8 mouse cellular contexts compared by ENCODE assay signal in the genomic region with DNA sequence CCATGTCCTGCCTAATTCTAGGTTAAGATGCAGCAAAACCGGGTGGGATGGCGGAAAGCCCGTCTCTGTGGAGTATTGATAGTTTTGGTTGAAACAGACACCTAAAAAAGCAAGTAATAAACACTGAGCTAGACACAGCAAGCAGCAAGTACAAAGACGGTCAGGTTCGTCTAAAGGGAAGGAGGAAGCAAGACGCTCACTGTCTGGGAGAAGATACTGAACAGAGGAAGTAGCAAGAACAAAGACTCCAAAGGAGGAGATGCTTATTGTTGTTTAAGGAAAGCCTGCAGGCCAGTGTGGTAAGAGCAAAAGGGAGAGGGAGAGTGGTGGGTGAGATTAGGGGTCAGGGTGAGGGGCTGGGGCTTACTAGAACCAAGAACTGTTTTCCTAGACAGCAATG. TPM values are rescaled to one million over a fixed set of nuclear protein-coding genes. Genes with fewer than 3 reads are reported as not detected.
A peak's percentile ranks its signal among the peaks of the same experiment; 100 is the strongest.
DNase-seq lines count a peak whose midpoint lies in the region; ATAC-seq and TF ChIP-seq lines count a peak whose summit lies in the region.

No protein-coding gene starts in this region.

- H3K9me3 ChIP-seq in heart, embryonic 11.5 days (replicated peaks; ENCODE audit: control insufficient read depth, low read length) = no peaks in the 10 kb centered on the region
- H3K9me3 ChIP-seq in MEL (replicated peaks; ENCODE audit: insufficient read depth, low read length) = no peaks in the 10 kb centered on the region
- no peaks in the 10 kb centered on the region for H3K9me3 ChIP-seq in hindbrain, embryonic 13.5 days
- H3K9me3 ChIP-seq in midbrain, embryonic 12.5 days = no peaks in the 10 kb centered on the region

- WGBS in heart, embryonic 11.5 days (ENCODE audit: insufficient replicate concordance) = 44% methylated on average over 6 of the region's 6 CpGs
- WGBS in hindbrain, embryonic 13.5 days = 49% methylated on average over 6 of the region's 6 CpGs
- WGBS in midbrain, embryonic 12.5 days = 43% methylated on average over 6 of the region's 6 CpGs

- H3K27me3 ChIP-seq in heart, embryonic 11.5 days (ENCODE audit: control insufficient read depth, insufficient read depth, low read length) = no peaks in the 10 kb centered on the region
- H3K27me3 ChIP-seq in MEL (ENCODE audit: control insufficient read depth in 1 of 2, insufficient read depth in 2 of 2, low read length in 2 of 2) = no peaks in the 10 kb centered on the region
- no peaks in the 10 kb centered on the region for H3K27me3 ChIP-seq in hindbrain, embryonic 13.5 days
- no peaks in the 10 kb centered on the region for H3K27me3 ChIP-seq in midbrain, embryonic 12.5 days

- H3K9ac ChIP-seq in heart, embryonic 11.5 days (ENCODE audit: low read depth, low read length) = peak overlapping the region; percentile 23
- peak overlapping the region; percentile 20; the same call in 1 of the 2 replicates for H3K9ac ChIP-seq in MEL (ENCODE audit: control insufficient read depth, low read depth, low read length, poor library complexity, severe bottlenecking)
- H3K9ac ChIP-seq in hindbrain, embryonic 13.5 days = peak overlapping the region; percentile 62
- H3K9ac ChIP-seq in midbrain, embryonic 12.5 days (replicated peaks) = peak overlapping the region; percentile 21; the same call in 1 of the 2 replicates

- H3K27ac ChIP-seq in heart, embryonic 11.5 days (ENCODE audit: low read depth, low read length) = peak overlapping the region; percentile 46; the same call in 1 of the 2 replicates
- no peak overlapping the region for H3K27ac ChIP-seq in MEL (ENCODE audit: control insufficient read depth, low read depth, low read length)
- no peak overlapping the region for H3K27ac ChIP-seq in hindbrain, embryonic 13.5 days
- no peak overlapping the region; the same call in 1 of the 2 replicates for H3K27ac ChIP-seq in midbrain, embryonic 12.5 days (replicated peaks)

- DNase-seq in heart, adult 8-10 months (ENCODE audit: low spot score) = no peak
- peak; percentile 77 for DNase-seq in MEL (ENCODE audit: low read depth, low spot score)
- DNase-seq in urinary bladder, postnatal 4 days (ENCODE audit: low spot score in 2 of 2) = no peak
- no peak for DNase-seq in c-Kit-positive CD71-positive TER-119-positive erythroid progenitor cells, embryonic 14.5 days (ENCODE audit: low spot score)
- DNase-seq in cerebellum, adult 9-11 months = no peak

- TF ChIP-seq EP300 in MEL (IDR thresholded peaks at IDR 0.05; ENCODE audit: low read depth in 1 of 2, low read length in 2 of 2) = no peak

- no peak for TF ChIP-seq RAD21 in MEL (IDR thresholded peaks at IDR 0.05; ENCODE audit: low read depth, low read length)

- TF ChIP-seq POLR2A in MEL (IDR thresholded peaks at IDR 0.05; ENCODE audit: control insufficient read depth in 1 of 2, insufficient read depth in 1 of 2, low read depth in 1 of 2, low read length in 2 of 2, poor library complexity in 1 of 2) = no peak

- peak overlapping the region; percentile 19; the same call in 1 of the 2 replicates for H3K4me3 ChIP-seq in heart, embryonic 11.5 days (ENCODE audit: low read depth, low read length)
- H3K4me3 ChIP-seq in MEL (ENCODE audit: control insufficient read depth in 1 of 2, insufficient read depth in 1 of 2, low read depth in 2 of 2, low read length in 2 of 2) = peak overlapping the region; percentile 10 to 35; a peak in 3 of 4 replicates
- no peak overlapping the region for H3K4me3 ChIP-seq in hindbrain, embryonic 13.5 days
- H3K4me3 ChIP-seq in midbrain, embryonic 12.5 days = 0 out of 2 replicates have a peak overlapping the region, but pooled peaks have one; percentile 5

- ATAC-seq in heart, embryonic 11.5 days (replicated peaks; ENCODE audit: insufficient number of reproducible peaks, low FRiP score, low TSS enrichment) = no peak
- ATAC-seq in hindbrain, embryonic 13.5 days (ENCODE audit: low FRiP score) = no peak
- no peak for ATAC-seq in midbrain, embryonic 12.5 days (ENCODE audit: low FRiP score, low read depth)

- H3K79me2 ChIP-seq in MEL (ENCODE audit: control insufficient read depth, insufficient read depth, low read length, poor library complexity) = peaks cover 16% of the 10 kb centered on the region

- H3K4me2 ChIP-seq in heart, embryonic 11.5 days = peak overlapping the region; percentile 65
- peak overlapping the region; percentile 66 for H3K4me2 ChIP-seq in hindbrain, embryonic 13.5 days
- peak overlapping the region; percentile 55 for H3K4me2 ChIP-seq in midbrain, embryonic 12.5 days (replicated peaks)

- H3K36me3 ChIP-seq in heart, embryonic 11.5 days (ENCODE audit: control insufficient read depth, insufficient read depth, low read length) = no peaks in the 10 kb centered on the region
- peaks cover 0 to 10% of the 10 kb centered on the region in 2 experiments; a peak in 2 of 4 replicates for H3K36me3 ChIP-seq in MEL (ENCODE audit: control insufficient read depth in 1 of 2, insufficient read depth in 2 of 2, low read length in 2 of 2)
- no peaks in the 10 kb centered on the region for H3K36me3 ChIP-seq in hindbrain, embryonic 13.5 days
- no peaks in the 10 kb centered on the region for H3K36me3 ChIP-seq in midbrain, embryonic 12.5 days

- peaks cover 23% of the 10 kb centered on the region for H3K4me1 ChIP-seq in heart, embryonic 11.5 days (ENCODE audit: control insufficient read depth, insufficient read depth, low read length)
- H3K4me1 ChIP-seq in MEL (ENCODE audit: control insufficient read depth in 1 of 2, insufficient read depth in 2 of 2, low read length in 2 of 2) = peaks cover 6 to 8% of the 10 kb centered on the region in 2 experiments; a peak in 3 of 4 replicates
- H3K4me1 ChIP-seq in hindbrain, embryonic 13.5 days (replicated peaks) = peaks cover 31% of the 10 kb centered on the region
- peaks cover 23% of the 10 kb centered on the region for H3K4me1 ChIP-seq in midbrain, embryonic 12.5 days

- TF ChIP-seq CTCF in MEL (IDR thresholded peaks at IDR 0.05 in 2 of 3, conservative IDR thresholded peaks at IDR 0.05 in 1 of 3; ENCODE audit: control insufficient read depth in 1 of 3, insufficient read depth in 1 of 3, low read depth in 2 of 3, low read length in 3 of 3, poor library complexity in 1 of 3, severe bottlenecking in 1 of 3) = no peak

TF ChIP-seq in MEL, 35 proteins besides CTCF, POLR2A, EP300 and RAD21:
- TF ChIP-seq TBP (IDR thresholded peaks at IDR 0.05; ENCODE audit: low read depth, low read length) (no peak), SIN3A (IDR thresholded peaks at IDR 0.05; ENCODE audit: low read length) (0 out of 2 replicates have a peak, but pooled peaks have one; percentile 43), KAT2A (conservative IDR thresholded peaks at IDR 0.05; ENCODE audit: low read depth, low read length) (no peak), MAX (IDR thresholded peaks at IDR 0.05; ENCODE audit: low read length) (no peak)

RNA-seq across cellular contexts. Expression of gene Atl1, which starts 2.4 kb away (rescaled TPM):
- polyA plus RNA-seq in heart, embryonic 11.5 days (2014; fragmentation: Nextera tagmentation; extraction: Ambion mirVana) = 6.2 and 8.6 TPM in 2 replicates
- 1 to 10 TPM; 3.4 to 6.1 (median 5.0) TPM for total RNA-seq in heart, adult 8-10 months (2022)
- 0.36 and 0.50 TPM in 2 replicates for total RNA-seq in MEL (2012; rRNA removed)
- polyA plus RNA-seq in MEL (2012; ENCODE audit: insufficient read depth in 1 of 2, insufficient read length in 2 of 2, low read depth in 1 of 2, low replicate concordance in 2 of 2, missing spikeins in 1 of 2) = 1 to 10 TPM in 1 of 2 experiments, not detected in 1; 1.0 TPM
- polyA plus RNA-seq in hindbrain, embryonic 13.5 days (2015; fragmentation: Nextera tagmentation; extraction: Ambion mirVana) = 126 and 131 TPM in 2 replicates
- 75.0 and 78.6 TPM in 2 replicates for polyA plus RNA-seq in midbrain, embryonic 12.5 days (2016; fragmentation: Nextera tagmentation; extraction: Ambion mirVana)

RNA-seq across cellular contexts. Expression of gene Map4k5, which starts 2.9 kb away (rescaled TPM):
- polyA plus RNA-seq in heart, embryonic 11.5 days (2014; fragmentation: Nextera tagmentation; extraction: Ambion mirVana) = 32.6 and 35.8 TPM in 2 replicates
- total RNA-seq in heart, adult 8-10 months (2022) = 10 to 100 TPM; 19.1 to 21.2 (median 20.3) TPM
- 7.0 and 7.3 TPM in 2 replicates for total RNA-seq in MEL (2012; rRNA removed)
- 1 to 10 TPM in 1 of 2 experiments, not detected in 1; 8.5 TPM for polyA plus RNA-seq in MEL (2012; ENCODE audit: insufficient read depth in 1 of 2, insufficient read length in 2 of 2, low read depth in 1 of 2, low replicate concordance in 2 of 2, missing spikeins in 1 of 2)
- polyA plus RNA-seq in hindbrain, embryonic 13.5 days (2015; fragmentation: Nextera tagmentation; extraction: Ambion mirVana) = 30.7 and 30.9 TPM in 2 replicates
- 33.4 and 37.2 TPM in 2 replicates for polyA plus RNA-seq in midbrain, embryonic 12.5 days (2016; fragmentation: Nextera tagmentation; extraction: Ambion mirVana)
